Mouse (Mus musculus): Measurements from ENCODE around the gene Olfr1020.

- no peak for TF ChIP-seq CTCF (IDR thresholded peaks at IDR 0.05; ENCODE audit: extremely low read depth, insufficient read depth, low read length)
- no peak for TF ChIP-seq POLR2A (IDR thresholded peaks at IDR 0.05; ENCODE audit: extremely low read depth, insufficient read depth, low read length)
Measured at GRCm38 (mm10) chr2:85885340-85885739, 38.5 kb downstream of the Olfr1020 start, which contains the start of gene Olfr1023.
